Mouse (Mus musculus): ENCODE data around the gene Vkorc1l1. TPM values are rescaled to one million over a fixed set of nuclear protein-coding genes. Genes with fewer than 3 reads are reported as not detected.

Vkorc1l1 gene
- total and polyA plus RNA-seq, 3 experiments: 24.2 to 42.4 TPM; not detected in 1

DNA sequence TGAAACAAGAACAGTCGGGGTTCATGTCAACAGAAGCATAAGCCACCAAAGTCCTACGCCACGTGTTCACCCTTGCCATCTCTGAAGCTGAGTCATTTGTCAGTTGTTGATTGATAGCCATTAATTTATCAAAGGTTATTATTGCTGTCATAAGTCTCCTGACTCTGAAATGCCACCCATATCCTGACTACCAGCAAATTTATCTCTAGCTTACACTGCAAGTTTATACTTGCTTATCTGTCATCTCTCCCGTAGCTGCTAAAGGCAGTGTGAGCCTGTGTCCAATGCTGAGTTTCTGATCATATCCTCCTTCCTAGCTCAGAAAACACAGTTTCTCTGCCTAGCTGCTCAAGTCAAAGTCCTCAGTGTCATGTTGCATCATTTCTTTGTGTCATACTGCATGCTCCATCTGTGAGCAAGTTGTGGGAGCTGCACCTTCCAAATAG is 33.1 kb downstream of the Vkorc1l1 start (continued):
- 0 out of 2 replicates have a peak, but pooled peaks have one; percentile 46 for TF ChIP-seq KAT2A (conservative IDR thresholded peaks at IDR 0.05; ENCODE audit: low read depth, low read length)
- no peak for TF ChIP-seq POLR2A (IDR thresholded peaks at IDR 0.05; ENCODE audit: control insufficient read depth in 1 of 2, insufficient read depth in 1 of 2, low read depth in 1 of 2, low read length in 2 of 2, poor library complexity in 1 of 2)
- 0 out of 2 replicates have a peak, but pooled peaks have one; percentile 3 for TF ChIP-seq ELF1 (IDR thresholded peaks at IDR 0.05; ENCODE audit: low read depth, low read length)
- peak; percentile 82 for TF ChIP-seq BHLHE40 (IDR thresholded peaks at IDR 0.05; ENCODE audit: borderline replicate concordance, low read depth, low read length)

GRCm38 (mm10) chr5:129977768-129978167 is 36.0 kb downstream of the Vkorc1l1 start:
- peaks cover 8% of the 10 kb centered on the region for H3K79me2 ChIP-seq (ENCODE audit: control insufficient read depth, insufficient read depth, low read length, poor library complexity)
- peaks cover 7 to 39% of the 10 kb centered on the region in 2 experiments for H3K36me3 ChIP-seq (ENCODE audit: control insufficient read depth in 1 of 2, insufficient read depth in 2 of 2, low read length in 2 of 2)
- H3K4me3 ChIP-seq (ENCODE audit: control insufficient read depth in 1 of 2, insufficient read depth in 1 of 2, low read depth in 2 of 2, low read length in 2 of 2): no peak overlapping the region

GRCm38 (mm10) chr5:129978608-129979007 is 36.8 kb downstream of the Vkorc1l1 start:
- H3K9ac ChIP-seq (ENCODE audit: control insufficient read depth, low read depth, low read length, poor library complexity, severe bottlenecking): no peak overlapping the region
- no peak for TF ChIP-seq CHD2 (IDR thresholded peaks at IDR 0.05; ENCODE audit: low read length)
- TF ChIP-seq SIN3A (IDR thresholded peaks at IDR 0.05; ENCODE audit: low read length): no peak
- no peak for TF ChIP-seq TBP (IDR thresholded peaks at IDR 0.05; ENCODE audit: low read depth, low read length)
- TF ChIP-seq GATA1 (IDR thresholded peaks at IDR 0.05; ENCODE audit: low read depth, low read length): no peak
- TF ChIP-seq MAFK (IDR thresholded peaks at IDR 0.05; ENCODE audit: borderline replicate concordance, low read depth, low read length): no peak
- no peak for TF ChIP-seq MAZ (IDR thresholded peaks at IDR 0.05; ENCODE audit: low read depth, low read length)
- TF ChIP-seq ETS1 (IDR thresholded peaks at IDR 0.05; ENCODE audit: low read depth, low read length): no peak
- TF ChIP-seq E2F4 (IDR thresholded peaks at IDR 0.05; ENCODE audit: borderline replicate concordance, low read depth, low read length): no peak
- no peak for TF ChIP-seq MXI1 (IDR thresholded peaks at IDR 0.05; ENCODE audit: low read depth, low read length)
- TF ChIP-seq SMC3 (IDR thresholded peaks at IDR 0.05; ENCODE audit: low read depth, low read length): no peak
- TF ChIP-seq RAD21 (IDR thresholded peaks at IDR 0.05; ENCODE audit: low read depth, low read length): no peak
- TF ChIP-seq KAT2A (conservative IDR thresholded peaks at IDR 0.05; ENCODE audit: low read depth, low read length): no peak
- TF ChIP-seq NELFE (IDR thresholded peaks at IDR 0.05; ENCODE audit: low read depth, low read length): no peak
- TF ChIP-seq JUND (IDR thresholded peaks at IDR 0.05; ENCODE audit: low read depth, low read length): no peak
- TF ChIP-seq TCF12 (IDR thresholded peaks at IDR 0.05; ENCODE audit: low read depth, low read length): no peak
- TF ChIP-seq USF2 (IDR thresholded peaks at IDR 0.05; ENCODE audit: borderline replicate concordance in 1 of 2, insufficient read depth in 1 of 2, low read depth in 1 of 2, low read length in 2 of 2): no peak
- H3K79me2 ChIP-seq (ENCODE audit: control insufficient read depth, insufficient read depth, low read length, poor library complexity): peaks cover 8% of the 10 kb centered on the region
- peaks cover 7 to 39% of the 10 kb centered on the region in 2 experiments for H3K36me3 ChIP-seq (ENCODE audit: control insufficient read depth in 1 of 2, insufficient read depth in 2 of 2, low read length in 2 of 2)
- H3K27ac ChIP-seq (ENCODE audit: control insufficient read depth, low read depth, low read length): no peak overlapping the region
- no peak for DNase-seq (ENCODE audit: low read depth, low spot score)
- no peaks in the 10 kb centered on the region for H3K9me3 ChIP-seq (replicated peaks; ENCODE audit: insufficient read depth, low read length)
- H3K27me3 ChIP-seq (ENCODE audit: control insufficient read depth in 1 of 2, insufficient read depth in 2 of 2, low read length in 2 of 2): no peaks in the 10 kb centered on the region
- peaks cover 20 to 27% of the 10 kb centered on the region in 2 experiments for H3K4me1 ChIP-seq (ENCODE audit: control insufficient read depth in 1 of 2, insufficient read depth in 2 of 2, low read length in 2 of 2)
- H3K4me3 ChIP-seq (ENCODE audit: control insufficient read depth in 1 of 2, insufficient read depth in 1 of 2, low read depth in 2 of 2, low read length in 2 of 2): no peak overlapping the region

More at GRCm38 (mm10) chr5:129977768-129978167, 36.0 kb downstream of the Vkorc1l1 start:
- Histone ChIP-seq H3K4me1 (ENCODE audit: control insufficient read depth in 1 of 2, insufficient read depth in 2 of 2, low read length in 2 of 2) (peaks cover 20 to 30% of the 10 kb centered on the region in 2 experiments), H3K9me3 (replicated peaks; ENCODE audit: insufficient read depth, low read length) (no peaks in the 10 kb centered on the region), H3K27ac (ENCODE audit: control insufficient read depth, low read depth, low read length) (no peak overlapping the region), H3K27me3 (ENCODE audit: control insufficient read depth in 1 of 2, insufficient read depth in 2 of 2, low read length in 2 of 2) (no peaks in the 10 kb centered on the region), H3K9ac (ENCODE audit: control insufficient read depth, low read depth, low read length, poor library complexity, severe bottlenecking) (no peak overlapping the region)
- no peak for TF ChIP-seq CTCF (IDR thresholded peaks at IDR 0.05 in 2 of 3, conservative IDR thresholded peaks at IDR 0.05 in 1 of 3; ENCODE audit: control insufficient read depth in 1 of 3, insufficient read depth in 1 of 3, low read depth in 2 of 3, low read length in 3 of 3, poor library complexity in 1 of 3, severe bottlenecking in 1 of 3)
- TF ChIP-seq RCOR1 (IDR thresholded peaks at IDR 0.05; ENCODE audit: low read depth, low read length): no peak
- TF ChIP-seq ZMIZ1 (IDR thresholded peaks at IDR 0.05; ENCODE audit: low read depth, low read length): no peak
- no peak for TF ChIP-seq ZKSCAN1 (IDR thresholded peaks at IDR 0.05; ENCODE audit: low read depth, low read length)
- no peak for TF ChIP-seq EP300 (IDR thresholded peaks at IDR 0.05; ENCODE audit: low read depth in 1 of 2, low read length in 2 of 2)
- no peak for TF ChIP-seq MAZ (IDR thresholded peaks at IDR 0.05; ENCODE audit: low read depth, low read length)
- no peak for TF ChIP-seq TBP (IDR thresholded peaks at IDR 0.05; ENCODE audit: low read depth, low read length)
- no peak for TF ChIP-seq USF1 (IDR thresholded peaks at IDR 0.05; ENCODE audit: low read depth, low read length)
- no peak for DNase-seq (ENCODE audit: low read depth, low spot score)
